Mouse (Mus musculus) hindbrain, embryonic 11.5 days (tissue): ENCODE results near the gene Rpl32. TPM values are rescaled to one million over a fixed set of nuclear protein-coding genes. Genes with fewer than 3 reads are reported as not detected.

Experiments used
- ATAC-seq: fragments of 200-750 bp; cut with Nextera tagmentation; 2 replicates; pipeline ENCODE4 v1.8.0; 2017; ENCODE audit warnings: mild to moderate bottlenecking, moderate TSS enrichment, moderate library complexity; ENCODE audit not compliant: low FRiP score
- DNase-seq: peaks from one replicate; pipeline ENCODE4 v3.0.0-alpha.2; 2015; ENCODE audit warnings: low spot score
- H3K27ac ChIP-seq: fragments of 300-500 bp; sonication (generic); 2 replicates; pipeline ENCODE4 v1.5.1; 2014; ENCODE audit warnings: mild to moderate bottlenecking, low read depth, low read length
- H3K27me3 ChIP-seq: fragments of 300-500 bp; sonication (generic); 2 replicates; pipeline ENCODE4 v1.6.1; 2014; ENCODE audit warnings: mild to moderate bottlenecking, low read length, moderate library complexity, mixed read lengths; ENCODE audit not compliant: control insufficient read depth, insufficient read depth
- H3K36me3 ChIP-seq: fragments of 300-500 bp; sonication (generic); 2 replicates; pipeline ENCODE4 v1.6.1; 2014; ENCODE audit warnings: mild to moderate bottlenecking, low read length, moderate library complexity, mixed read lengths; ENCODE audit not compliant: control insufficient read depth, insufficient read depth
- H3K4me1 ChIP-seq: fragments of 300-500 bp; sonication (generic); replicated peaks from 2 replicates; pipeline ENCODE4 v1.6.1; 2014; ENCODE audit warnings: low read length, mixed read lengths; ENCODE audit not compliant: control insufficient read depth, insufficient read depth
- H3K4me2 ChIP-seq: fragments of 300-500 bp; sonication (generic); replicated peaks from 2 replicates; pipeline ENCODE4 v1.6.1; 2014; ENCODE audit warnings: mild to moderate bottlenecking, low read depth, low read length
- H3K4me3 ChIP-seq: fragments of 300-500 bp; sonication (generic); 2 replicates; pipeline ENCODE4 v1.5.1; 2014; ENCODE audit warnings: low read depth, low read length
- H3K9ac ChIP-seq: fragments of 300-500 bp; sonication (generic); 2 replicates; pipeline ENCODE4 v1.6.1; 2014; ENCODE audit warnings: low read depth, low read length
- H3K9me3 ChIP-seq: fragments of 300-500 bp; sonication (generic); 2 replicates; pipeline ENCODE4 v1.6.1; 2016; ENCODE audit warnings: low read length; ENCODE audit not compliant: control insufficient read depth
- WGBS: fragments of 180-500 bp; shearing (Covaris S2); extraction: QIAGEN DNeasy Blood & Tissue Kit; methylation state at CpG from one replicate; pipeline ENCODE4 v1.1.7; 2014; 5-methylcytosine and 5-hydroxymethylcytosine counted together
- polyA plus RNA-seq: library from polyadenylated mRNA; unstranded; fragments of >200 nt; fragmentation: Nextera tagmentation; extraction: Ambion mirVana; gene quantifications from 2 replicates; pipeline ENCODE4 v1.2.1, GENCODE M21; 2014

Rpl32 gene
- polyA plus RNA-seq, 1 experiment from 2014 or later = 1,778 TPM

GRCm38 (mm10) chr6:115803541-115804382 is 4.8 kb downstream of the Rpl32 start:
- Histone ChIP-seq H3K36me3 (0 out of 2 replicates have a peak, but pooled peaks cover 6% of the 10 kb centered on the region), H3K27ac (no peak overlapping the region), H3K9ac (no peak overlapping the region), H3K4me1 (no peaks in the 10 kb centered on the region; the same call in 1 of the 2 replicates), H3K27me3 (no peaks in the 10 kb centered on the region), H3K4me2 (no peak overlapping the region), H3K4me3 (no peak overlapping the region), H3K9me3 (no peaks in the 10 kb centered on the region)
- ATAC-seq = peak; percentile 54; the same call in 1 of the 2 replicates
- DNase-seq = peak; percentile 78
- WGBS = 42% methylated on average over 16 of the region's 16 CpGs

- Histone ChIP-seq H3K9me3 (no peaks in the 10 kb centered on the region), H3K9ac (no peak overlapping the region), H3K4me2 (no peak overlapping the region), H3K27me3 (no peaks in the 10 kb centered on the region), H3K4me1 (no peaks in the 10 kb centered on the region; the same call in 1 of the 2 replicates), H3K4me3 (no peak overlapping the region), H3K36me3 (peaks cover 21% of the 10 kb centered on the region), H3K27ac (no peak overlapping the region)
- DNase-seq (no peak), ATAC-seq (no peak)
- WGBS = 85% methylated on average over 3 of the region's 3 CpGs
Observed at GRCm38 (mm10) chr6:115801811-115802210, 6.7 kb downstream of the Rpl32 start.

DNA sequence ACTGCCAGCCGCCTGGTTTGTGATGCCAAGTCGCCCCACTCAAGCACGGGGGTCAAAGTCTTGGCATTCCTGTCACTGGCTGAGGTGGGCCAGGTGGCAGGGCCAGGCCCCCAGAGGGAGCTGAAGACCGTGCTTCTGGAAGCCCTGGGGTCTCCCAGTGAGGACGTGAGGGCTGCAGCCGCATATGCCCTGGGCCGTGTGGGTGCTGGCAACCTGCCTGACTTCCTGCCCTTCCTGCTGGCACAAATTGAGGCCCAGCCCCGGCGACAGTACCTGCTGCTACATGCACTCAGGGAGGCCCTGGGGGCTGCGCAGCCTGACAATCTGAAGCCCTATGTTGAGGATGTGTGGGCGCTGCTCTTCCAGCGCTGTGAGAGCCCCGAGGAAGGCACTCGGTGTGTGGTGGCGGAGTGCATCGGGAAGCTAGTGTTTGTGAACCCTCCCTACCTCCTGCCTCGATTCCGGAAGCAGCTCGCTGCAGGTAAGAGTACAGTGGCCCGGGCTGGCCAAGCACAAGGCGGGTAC is 15.8 kb downstream of the Rpl32 start:
- ATAC-seq (no peak), DNase-seq (no peak)
- Histone ChIP-seq H3K9me3 (no peaks in the 10 kb centered on the region), H3K36me3 (peaks cover 33% of the 10 kb centered on the region), H3K4me1 (no peaks in the 10 kb centered on the region), H3K27ac (no peak overlapping the region), H3K4me3 (no peak overlapping the region), H3K27me3 (no peaks in the 10 kb centered on the region), H3K9ac (no peak overlapping the region), H3K4me2 (no peak overlapping the region)
- 93% methylated on average over 21 of the region's 21 CpGs for WGBS

GRCm38 (mm10) chr6:115791842-115792686 is 16.5 kb downstream of the Rpl32 start:
- Histone ChIP-seq H3K4me2 (no peak overlapping the region), H3K4me1 (no peaks in the 10 kb centered on the region), H3K9ac (no peak overlapping the region), H3K27ac (no peak overlapping the region), H3K27me3 (no peaks in the 10 kb centered on the region), H3K4me3 (no peak overlapping the region), H3K9me3 (no peaks in the 10 kb centered on the region), H3K36me3 (peaks cover 28% of the 10 kb centered on the region)
- ATAC-seq (no peak), DNase-seq (no peak)
- WGBS = 93% methylated on average over 34 of the region's 34 CpGs

- Histone ChIP-seq H3K4me2 (no peak overlapping the region), H3K9ac (no peak overlapping the region), H3K27me3 (no peaks in the 10 kb centered on the region), H3K9me3 (no peaks in the 10 kb centered on the region), H3K27ac (no peak overlapping the region), H3K4me1 (no peaks in the 10 kb centered on the region), H3K36me3 (peaks cover 23% of the 10 kb centered on the region), H3K4me3 (no peak overlapping the region)
- 87% methylated on average over 10 of the region's 10 CpGs for WGBS
- DNase-seq (no peak), ATAC-seq (no peak)
Observed at GRCm38 (mm10) chr6:115791016-115791415, 17.5 kb downstream of the Rpl32 start.

DNA sequence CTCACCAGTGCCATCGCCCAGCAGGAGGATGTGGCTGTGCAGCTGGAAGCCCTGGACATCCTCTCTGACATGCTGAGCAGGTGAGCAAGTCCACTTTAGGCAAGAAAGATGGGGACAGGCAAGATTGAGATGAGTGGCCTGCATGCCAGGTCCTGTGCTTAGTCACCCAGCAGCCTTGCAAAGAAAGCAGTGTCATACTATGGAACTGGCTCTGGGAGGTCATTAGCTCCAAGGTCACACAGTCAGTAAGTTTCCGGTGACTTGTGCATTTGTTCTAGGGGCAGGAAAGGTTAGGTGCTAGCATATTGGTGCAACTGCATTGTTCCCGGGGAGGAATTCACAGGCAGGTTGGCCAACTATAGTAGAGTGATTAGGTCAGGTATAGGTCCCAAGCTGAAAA is 25.8 kb downstream of the Rpl32 start:
- Histone ChIP-seq H3K9ac (no peak overlapping the region), H3K4me1 (no peaks in the 10 kb centered on the region), H3K27ac (no peak overlapping the region), H3K9me3 (no peaks in the 10 kb centered on the region), H3K4me3 (no peak overlapping the region), H3K27me3 (no peaks in the 10 kb centered on the region), H3K4me2 (no peak overlapping the region), H3K36me3 (peaks cover 14% of the 10 kb centered on the region)
- DNase-seq (no peak), ATAC-seq (no peak)
- 95% methylated on average over 3 of the region's 3 CpGs for WGBS

GRCm38 (mm10) chr6:115776363-115776762 is 32.2 kb downstream of the Rpl32 start:
- Histone ChIP-seq H3K36me3 (0 out of 2 replicates have a peak, but pooled peaks cover 2% of the 10 kb centered on the region), H3K4me1 (peaks cover 4% of the 10 kb centered on the region; the same call in 1 of the 2 replicates), H3K4me3 (peak overlapping the region; percentile 61; the same call in 1 of the 2 replicates), H3K4me2 (peak overlapping the region; percentile 44), H3K9me3 (no peaks in the 10 kb centered on the region), H3K27me3 (no peaks in the 10 kb centered on the region), H3K27ac (no peak overlapping the region), H3K9ac (no peak overlapping the region)
- 82% methylated on average over 9 of the region's 9 CpGs for WGBS
- DNase-seq = no peak
- no peak for ATAC-seq

GRCm38 (mm10) chr6:115775838-115776237 is 32.7 kb downstream of the Rpl32 start:
- Histone ChIP-seq H3K27ac (no peak overlapping the region), H3K27me3 (no peaks in the 10 kb centered on the region), H3K4me3 (peak overlapping the region; percentile 61), H3K4me2 (peak overlapping the region; percentile 44), H3K36me3 (0 out of 2 replicates have a peak, but pooled peaks cover 2% of the 10 kb centered on the region), H3K9me3 (no peaks in the 10 kb centered on the region), H3K4me1 (peaks cover 4% of the 10 kb centered on the region; the same call in 1 of the 2 replicates), H3K9ac (no peak overlapping the region; the same call in 1 of the 2 replicates)
- DNase-seq = no peak
- no peak for ATAC-seq
- whole genome bisulfite sequencing = 56% methylated on average over 3 of the region's 3 CpGs
